Mouse (Mus musculus) ES-CJ7 (cell line): ENCODE results near the gene Arhgap8.
"Not testable (repeated sequence)": the region's sequence is repeated elsewhere in the genome, so short reads cannot be mapped to it uniquely, and the experiment has no call there.

Experiments used
- DNase-seq: peaks from one replicate; pipeline ENCODE4 v3.0.0; 2011; ENCODE audit warnings: low read depth, low spot score

Gene Arhgap8

DNA sequence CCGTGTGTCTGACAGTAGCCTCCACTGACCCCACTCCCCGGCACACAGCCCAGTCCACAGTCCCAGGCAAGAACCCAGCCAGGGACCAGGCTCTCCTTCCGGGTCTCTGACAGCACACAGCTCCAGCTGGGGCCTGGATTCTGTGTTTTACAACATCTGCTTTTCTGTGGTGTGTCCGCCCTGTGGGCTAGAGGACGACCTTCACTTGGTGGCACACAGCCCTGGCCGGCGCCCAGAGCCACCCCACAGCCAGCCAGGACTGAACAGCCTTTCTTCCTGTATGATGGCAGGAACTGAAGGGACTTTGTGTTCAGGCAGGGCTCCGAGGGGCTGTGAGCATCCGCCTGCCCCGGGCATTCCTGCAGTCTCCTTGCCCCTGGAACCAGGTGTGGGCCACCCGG is 22.2 kb upstream of the Arhgap8 start:
- DNase-seq, result no peak

DNA sequence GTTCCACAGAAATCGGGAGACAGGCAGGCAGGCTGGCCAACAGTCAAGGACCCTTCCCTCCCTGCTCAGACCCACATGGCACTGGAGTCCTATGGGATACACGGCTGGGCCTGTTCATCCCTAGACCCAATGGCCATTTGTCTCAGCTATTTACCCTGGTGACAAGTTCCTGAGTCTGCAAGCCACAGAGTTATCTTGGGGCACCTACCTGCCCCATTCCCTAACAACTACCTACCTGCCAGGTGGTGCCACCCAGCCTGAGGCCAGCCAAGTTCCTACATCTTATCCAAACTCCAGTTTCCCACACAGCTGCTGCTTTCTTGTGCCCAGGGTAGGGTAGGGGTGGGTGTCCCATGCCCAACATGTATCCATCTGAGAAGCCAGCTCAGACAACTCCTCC is 21.7 kb upstream of the Arhgap8 start:
- no peak for DNase-seq

GRCm38 (mm10) chr15:84700147-84700794 is 19.6 kb upstream of the Arhgap8 start:
- peak; percentile 83 for DNase-seq

GRCm38 (mm10) chr15:84701947-84702346 is 17.9 kb upstream of the Arhgap8 start:
- peak; percentile 71 for DNase-seq

DNA sequence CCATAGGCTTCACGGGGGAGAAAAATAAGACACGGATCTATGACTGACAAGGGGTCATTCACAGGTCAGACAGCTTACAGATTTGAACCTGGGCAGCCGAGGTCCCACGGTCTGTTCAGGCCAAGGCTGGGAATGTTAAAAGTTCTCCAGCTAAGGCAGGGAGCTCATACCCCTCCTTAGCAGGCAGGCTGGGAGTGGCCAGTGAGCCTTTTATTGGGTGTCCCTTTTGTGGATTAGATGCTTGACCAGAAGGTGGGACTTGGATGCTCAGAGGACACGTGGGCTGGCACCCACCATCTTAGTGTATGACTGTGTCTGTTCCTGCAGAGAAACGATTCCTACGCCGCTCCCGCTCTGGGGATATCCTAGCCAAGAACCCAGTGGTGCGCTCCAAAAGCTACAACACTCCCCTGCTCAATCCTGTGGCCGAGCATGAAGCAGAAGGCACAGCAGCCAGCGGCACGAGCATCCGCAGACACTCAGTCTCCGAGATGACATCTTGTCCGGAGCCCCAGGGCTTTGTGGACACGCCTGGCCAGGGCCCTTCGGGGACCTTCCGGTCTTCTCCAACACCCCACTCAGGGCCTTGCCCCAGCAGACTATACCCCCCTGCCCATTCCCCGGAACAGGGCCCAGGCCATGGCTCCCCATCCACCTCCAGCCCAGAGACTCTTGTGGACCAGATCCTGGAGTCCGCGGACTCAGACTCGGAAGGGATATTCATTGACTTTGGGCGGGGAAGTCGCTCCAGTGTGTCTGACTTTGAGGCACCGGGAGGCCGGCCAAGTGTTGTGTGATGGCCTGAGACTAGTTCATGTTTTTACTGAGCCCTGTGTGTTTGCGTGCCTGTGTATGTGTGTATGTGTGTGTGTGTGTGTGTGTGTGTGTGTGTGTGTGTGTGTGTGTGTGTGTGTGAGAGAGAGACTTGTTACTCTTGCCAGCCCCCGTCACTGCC is 17.2 kb upstream of the Arhgap8 start:
- no peak for DNase-seq

DNA sequence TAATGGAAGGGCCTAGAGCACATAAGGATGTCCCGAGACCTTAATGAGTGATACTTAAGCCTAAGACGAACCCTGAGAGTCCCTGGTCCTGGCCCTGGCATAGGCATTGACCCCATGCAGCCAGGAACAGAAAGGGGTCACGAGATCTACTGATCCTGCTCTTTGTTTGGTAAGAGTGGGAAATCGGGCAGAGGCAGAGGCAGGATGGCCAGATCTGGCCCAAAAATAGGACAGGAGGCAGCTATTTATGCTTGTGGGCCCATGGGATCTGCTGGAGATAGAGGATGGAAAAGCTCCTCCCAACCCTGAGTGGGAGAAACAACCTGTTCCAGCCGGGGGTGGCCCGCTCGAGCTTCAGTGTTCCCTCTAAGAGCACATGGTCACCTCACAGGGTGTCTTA is 15.9 kb upstream of the Arhgap8 start:
- DNase-seq, result no peak

- DNase-seq, result no peak
These were observed 14.4 kb upstream of the Arhgap8 start for GRCm38 (mm10) chr15:84705351-84705901.

DNA sequence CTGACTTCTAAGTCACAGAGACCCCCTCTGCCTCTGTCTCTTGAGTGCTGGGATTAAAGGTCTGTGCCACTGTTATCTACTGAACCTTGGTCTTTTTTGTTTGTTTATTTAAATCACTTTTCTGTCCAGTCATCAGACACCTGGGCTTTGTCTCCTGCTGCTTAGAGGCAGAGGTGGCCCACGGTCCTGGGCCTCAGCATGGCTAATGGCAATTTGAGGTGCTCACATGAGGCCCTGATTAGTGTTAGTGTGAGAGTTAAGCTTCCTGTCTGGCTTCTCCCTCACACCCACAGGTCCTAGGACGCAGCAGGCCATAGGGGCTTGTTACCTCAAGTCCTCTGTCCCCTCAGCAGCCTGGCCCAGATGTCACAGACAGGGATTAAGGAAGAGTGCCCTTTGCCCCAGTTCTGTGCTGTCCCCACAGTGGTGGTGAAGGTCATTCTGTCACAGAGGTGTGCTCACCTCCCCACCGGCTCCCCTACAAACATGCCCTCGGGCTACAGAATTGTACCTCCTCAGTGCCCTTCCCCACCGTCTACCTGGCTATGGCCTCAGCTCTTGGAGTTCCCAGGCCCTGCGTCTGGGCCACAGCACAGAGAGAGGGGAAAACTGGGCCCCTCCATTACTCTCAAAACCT is 12.8 kb upstream of the Arhgap8 start:
- no peak for DNase-seq

DNA sequence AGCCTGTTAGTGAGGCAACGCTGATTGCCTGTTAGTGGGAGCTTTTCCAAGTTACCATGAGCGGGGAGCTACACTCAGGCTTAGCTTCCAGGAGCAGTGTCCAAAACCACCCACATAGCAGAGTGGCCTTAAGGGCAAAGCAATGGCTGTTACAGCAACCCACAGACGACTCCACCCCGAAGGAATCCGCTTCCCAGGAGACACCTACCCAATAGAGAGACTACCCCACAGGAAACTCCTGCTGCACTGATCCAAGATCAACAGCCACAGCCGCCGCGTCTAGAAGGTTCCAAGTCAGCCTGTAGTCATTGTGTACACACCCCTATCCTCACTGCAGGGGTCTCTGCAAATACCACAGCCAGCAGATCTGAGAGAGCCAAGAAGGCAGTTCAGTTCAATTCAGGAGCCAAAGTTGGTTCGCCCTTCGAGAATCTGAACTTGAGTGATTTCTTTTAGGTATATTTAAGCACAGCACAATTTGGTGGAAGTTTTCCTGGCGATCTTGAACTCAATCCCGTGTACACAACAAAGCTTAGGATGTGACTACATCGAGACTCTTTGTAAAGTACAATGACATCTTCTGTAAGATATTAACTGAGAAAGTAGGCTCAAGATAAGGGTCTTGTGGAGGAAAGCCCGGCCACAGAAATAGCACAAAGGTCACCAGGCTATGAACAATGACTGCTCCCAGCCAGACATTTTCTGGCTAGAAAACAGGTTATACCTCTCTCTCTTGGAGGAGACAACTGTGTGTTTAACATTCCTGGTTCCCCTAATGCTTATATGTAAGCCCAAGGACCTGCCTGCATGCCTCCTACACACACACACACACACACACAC is 7.1 kb upstream of the Arhgap8 start:
- DNase-seq, result peak; percentile 54

DNA sequence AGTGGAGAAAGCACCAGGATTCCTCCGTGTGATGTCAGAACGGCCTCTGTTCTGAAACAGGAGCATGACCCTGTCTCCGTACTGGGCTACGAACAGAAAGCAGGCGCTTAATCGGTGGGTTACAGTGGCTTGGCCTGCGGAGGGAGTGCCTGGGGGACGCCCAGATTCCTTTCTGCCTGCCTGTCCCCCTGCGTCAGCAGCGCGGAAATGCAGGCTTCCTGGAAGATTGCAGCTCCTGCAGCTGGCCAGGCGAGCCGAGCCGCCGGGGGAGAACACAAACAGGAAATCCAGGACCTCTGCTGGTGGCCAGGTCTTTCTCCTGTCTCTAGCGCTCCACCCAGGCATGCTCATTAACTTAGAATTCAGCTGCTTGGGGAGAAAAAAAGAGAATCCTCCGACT is 5.1 kb upstream of the Arhgap8 start:
- DNase-seq, result peak; percentile 83

DNA sequence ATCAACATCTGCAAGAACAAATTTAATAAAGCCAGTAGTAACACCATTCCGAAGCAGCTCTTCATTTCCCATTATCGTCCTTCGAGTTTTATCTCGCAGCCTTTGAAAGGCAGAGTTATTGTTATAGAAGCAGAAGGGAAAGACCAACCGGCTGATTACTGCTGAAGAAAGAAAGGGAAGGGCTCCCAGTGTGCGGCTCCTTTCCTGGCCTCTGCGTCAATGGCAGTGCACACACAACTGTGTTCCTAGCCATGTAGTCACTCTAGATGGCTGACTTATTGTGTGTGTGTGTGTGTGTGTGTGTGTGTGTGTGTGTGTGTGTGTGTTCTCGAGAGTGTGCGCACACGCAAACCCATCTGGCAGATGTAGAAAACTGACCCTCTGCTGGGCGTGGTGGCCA is 4.7 kb upstream of the Arhgap8 start:
- DNase-seq, result no peak

DNA sequence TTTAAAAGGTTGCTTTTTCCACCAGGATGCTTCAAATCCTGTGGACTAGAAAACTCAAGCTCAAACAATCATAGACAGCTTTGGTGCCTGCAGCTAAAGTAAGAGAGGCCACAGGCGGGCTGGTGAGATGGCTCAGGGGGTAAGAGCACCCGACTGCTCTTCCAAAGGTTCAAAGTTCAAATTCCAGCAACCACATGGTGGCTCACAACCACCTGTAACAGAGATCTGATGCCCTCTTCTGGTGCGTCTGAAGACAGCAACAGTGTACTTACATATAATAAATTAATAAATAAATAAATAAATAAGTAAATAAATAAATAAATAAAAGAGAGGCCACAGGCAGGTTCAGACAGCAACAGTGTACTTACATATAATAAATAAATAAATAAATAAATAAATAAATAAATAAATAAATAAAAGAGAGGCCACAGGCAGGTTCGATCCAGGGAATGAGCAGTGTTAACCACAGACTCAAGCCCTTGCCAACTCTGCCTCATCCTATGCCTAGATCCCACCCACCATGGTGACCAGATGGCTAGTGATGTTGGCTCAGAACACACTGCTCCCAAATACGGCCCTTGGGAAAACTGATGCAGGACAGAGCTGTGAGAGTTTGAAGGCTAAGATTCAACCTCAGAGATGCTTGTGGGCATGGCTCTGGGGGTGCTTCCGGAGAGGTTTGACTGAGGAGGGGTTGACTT is 2.1 kb upstream of the Arhgap8 start:
- not testable (repeated sequence) for DNase-seq

DNA sequence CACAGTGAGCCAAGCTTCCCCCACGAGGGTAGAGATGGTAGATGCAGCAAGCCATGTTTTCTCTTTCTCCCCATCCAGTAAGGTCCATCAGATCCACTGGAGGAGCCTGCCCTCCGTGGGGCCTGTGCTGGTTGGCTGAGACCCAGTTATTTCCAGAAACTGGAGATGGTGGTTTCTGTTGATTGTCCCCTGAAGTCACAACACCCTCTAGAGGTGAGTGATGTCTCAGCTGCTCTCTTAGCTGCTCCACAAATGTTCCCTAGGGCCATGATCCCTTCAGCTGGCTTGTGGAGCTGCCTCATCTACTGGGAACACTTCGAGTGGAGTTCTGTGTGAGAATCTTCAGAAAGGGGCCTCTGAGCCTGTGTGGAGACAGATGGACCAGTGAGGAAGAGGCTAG is 1.1 kb upstream of the Arhgap8 start:
- no peak for DNase-seq

DNA sequence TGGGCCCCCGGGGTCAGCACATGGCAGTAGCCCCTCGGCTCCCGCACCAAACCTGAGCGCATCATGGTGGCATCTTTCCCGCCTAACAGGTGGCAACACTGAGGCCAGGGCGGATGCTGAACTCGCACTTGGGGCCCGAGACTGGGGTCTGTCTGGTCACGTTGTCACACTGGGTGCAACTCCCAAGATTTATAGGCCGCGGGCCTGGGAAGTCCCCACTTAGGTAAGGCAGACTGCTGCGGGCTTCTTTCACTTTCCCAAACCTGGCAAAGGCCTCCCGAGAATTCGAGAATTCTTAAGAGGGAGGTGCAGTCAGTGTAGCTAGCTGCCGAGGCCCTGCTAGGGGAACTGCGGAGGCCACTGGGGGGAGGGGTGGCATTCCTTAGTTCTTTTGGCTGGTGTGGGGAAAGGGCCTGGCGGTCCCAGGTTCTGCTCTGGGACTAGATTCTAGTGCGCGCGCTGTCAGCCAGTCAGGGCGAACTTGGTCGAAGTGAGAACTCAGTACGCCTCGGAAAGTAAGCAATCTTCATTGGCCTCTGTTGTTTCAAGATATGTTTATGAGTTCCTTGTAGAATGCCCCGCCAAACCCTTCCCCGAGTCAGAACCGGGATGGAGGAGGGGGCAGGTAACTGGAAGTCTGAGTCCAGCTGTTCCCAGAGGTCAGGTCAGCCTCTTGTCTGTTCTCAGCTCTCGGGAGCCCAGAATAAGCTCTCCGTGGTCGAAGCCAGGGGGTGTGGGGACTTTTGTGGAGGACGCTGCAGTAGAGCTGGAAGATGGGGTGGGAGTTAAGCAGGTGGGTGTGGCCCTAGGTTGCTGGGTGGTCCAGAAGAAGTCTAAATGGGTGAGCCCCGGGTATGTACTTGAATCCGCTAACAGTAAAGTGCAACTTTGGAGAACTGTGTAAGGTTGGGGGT is 696 bp downstream of the Arhgap8 start:
- peak; percentile 76 for DNase-seq

DNA sequence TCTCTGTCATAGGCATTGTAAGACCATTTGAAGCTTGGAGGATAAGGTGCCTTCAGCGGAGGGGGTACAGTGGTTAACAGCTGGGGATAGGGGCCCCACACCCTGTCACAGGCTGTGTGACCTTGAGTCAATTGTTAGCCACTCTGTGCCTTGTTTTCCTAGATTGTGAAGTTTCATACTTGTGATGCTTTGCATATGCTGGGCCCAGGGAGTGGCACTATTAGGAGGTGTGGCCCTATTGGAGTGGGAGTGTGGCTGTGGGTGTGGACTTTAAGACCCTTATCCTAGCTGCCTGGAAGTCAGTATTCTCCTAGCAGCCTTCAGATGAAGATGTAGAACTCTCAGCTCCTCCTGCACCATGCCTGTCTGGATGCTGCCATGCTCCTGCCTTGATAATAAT is 3.8 kb downstream of the Arhgap8 start:
- peak; percentile 70 for DNase-seq

DNA sequence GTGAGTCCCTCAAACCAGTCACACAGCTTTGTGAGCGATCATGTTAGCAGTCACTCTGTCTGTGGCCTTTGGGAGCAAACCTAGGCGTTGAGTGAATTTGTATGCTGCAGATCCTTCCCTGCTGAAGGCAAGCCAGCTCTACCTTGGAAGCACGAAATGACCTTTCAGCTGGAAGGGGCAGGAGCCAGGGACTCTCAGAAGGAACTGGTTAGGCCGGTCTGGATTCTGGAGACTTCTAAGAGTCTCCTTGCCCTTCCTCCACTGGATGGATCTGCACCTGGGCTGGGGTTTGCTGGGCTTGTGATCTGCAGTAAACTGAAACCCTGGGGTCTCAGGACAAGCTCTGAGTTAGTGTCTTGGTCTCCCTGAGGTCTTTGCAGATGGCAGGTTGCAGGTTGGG is 4.3 kb downstream of the Arhgap8 start:
- no peak for DNase-seq

DNA sequence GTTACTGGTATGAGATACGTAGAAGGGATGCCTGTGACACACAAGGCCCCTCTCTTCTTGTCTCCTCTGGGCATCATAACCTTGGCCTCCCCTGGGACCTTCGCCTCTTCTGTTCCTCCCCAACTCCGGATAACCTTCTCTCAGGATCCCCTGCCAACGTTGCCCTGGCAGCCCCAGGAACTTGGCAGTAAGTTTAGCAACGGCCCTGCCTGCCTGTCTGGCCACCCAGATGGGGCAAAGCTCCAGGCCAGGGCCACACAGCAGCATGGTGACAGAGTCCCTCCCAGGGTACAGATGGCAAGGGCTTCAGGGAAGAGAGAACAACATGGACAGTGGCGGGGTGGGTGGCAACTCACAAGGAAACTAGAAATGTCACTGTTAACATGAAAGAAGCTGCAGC is 9.8 kb downstream of the Arhgap8 start:
- no peak for DNase-seq

DNA sequence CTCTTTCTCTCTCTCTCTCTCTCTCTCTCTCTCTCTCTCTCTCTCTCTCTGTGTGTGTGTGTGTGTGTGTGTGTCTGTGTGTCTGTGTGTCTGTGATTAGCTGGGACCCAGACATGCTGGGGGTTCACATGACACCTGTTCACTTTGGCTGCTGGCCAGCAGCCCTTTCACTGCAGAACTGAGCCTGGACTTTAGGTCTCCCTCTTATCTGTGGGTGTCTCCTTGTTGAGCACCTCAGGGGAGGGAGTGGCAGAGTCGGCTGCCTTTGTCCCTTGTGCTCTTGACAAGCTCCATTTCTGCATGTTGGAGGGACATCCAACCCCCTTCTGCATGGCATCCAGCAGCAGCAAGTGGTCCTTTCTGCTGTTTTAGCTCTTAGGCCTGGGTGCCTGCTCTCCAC is 11.0 kb downstream of the Arhgap8 start:
- no peak for DNase-seq

- no peak for DNase-seq
These were observed 12.0 kb downstream of the Arhgap8 start for GRCm38 (mm10) chr15:84731676-84732424.
